Mouse (Mus musculus): ENCODE measurements around the gene Polrmt. TPM values are rescaled to one million over a fixed set of nuclear protein-coding genes. Genes with fewer than 3 reads are reported as not detected.

Polrmt gene
- polyA plus RNA-seq, 1 experiment: 74.7 TPM

- no peak for TF ChIP-seq POLR2A (IDR thresholded peaks at IDR 0.05; ENCODE audit: borderline replicate concordance, insufficient read depth, low read length)
- TF ChIP-seq CTCF (IDR thresholded peaks at IDR 0.05; ENCODE audit: borderline replicate concordance, insufficient read depth, low read depth, low read length): peak; percentile 79
- WGBS: 11% methylated on average over 4 of the region's 6 CpGs
- no peak overlapping the region; the same call in 1 of the 2 replicates for H3K27ac ChIP-seq (ENCODE audit: insufficient read depth, low read length)
- peak; percentile 76 to 85 for DNase-seq
- H3K4me1 ChIP-seq (ENCODE audit: control insufficient read depth, insufficient read depth, low read length): peaks cover 28% of the 10 kb centered on the region
- H3K27me3 ChIP-seq (ENCODE audit: control insufficient read depth, insufficient read depth, low read length): no peaks in the 10 kb centered on the region
- H3K4me3 ChIP-seq (replicated peaks; ENCODE audit: insufficient read depth, low read depth, low read length): no peak overlapping the region
Measured at GRCm38 (mm10) chr10:79712499-79713126, 33.8 kb downstream of the Polrmt start.

GRCm38 (mm10) chr10:79712029-79712428 lies 34.4 kb downstream of the Polrmt start:
- peaks cover 34% of the 10 kb centered on the region for H3K4me1 ChIP-seq (ENCODE audit: control insufficient read depth, insufficient read depth, low read length)
- no peak for DNase-seq
- TF ChIP-seq CTCF (IDR thresholded peaks at IDR 0.05; ENCODE audit: borderline replicate concordance, insufficient read depth, low read depth, low read length): no peak; the same call in 1 of the 2 replicates
- no peak for TF ChIP-seq POLR2A (IDR thresholded peaks at IDR 0.05; ENCODE audit: borderline replicate concordance, insufficient read depth, low read length)
- WGBS: 89% methylated on average over 1 of the region's 1 CpGs
- no peaks in the 10 kb centered on the region for H3K27me3 ChIP-seq (ENCODE audit: control insufficient read depth, insufficient read depth, low read length)
- H3K4me3 ChIP-seq (replicated peaks; ENCODE audit: insufficient read depth, low read depth, low read length): no peak overlapping the region
- no peak overlapping the region for H3K27ac ChIP-seq (ENCODE audit: insufficient read depth, low read length)

- Histone ChIP-seq H3K4me3 (replicated peaks; ENCODE audit: insufficient read depth, low read depth, low read length) (no peak overlapping the region), H3K27me3 (ENCODE audit: control insufficient read depth, insufficient read depth, low read length) (no peaks in the 10 kb centered on the region), H3K27ac (ENCODE audit: insufficient read depth, low read length) (peak overlapping the region; percentile 3; the same call in 1 of the 2 replicates), H3K4me1 (ENCODE audit: control insufficient read depth, insufficient read depth, low read length) (peaks cover 39% of the 10 kb centered on the region)
- WGBS: 60% methylated on average over 7 of the region's 7 CpGs
- DNase-seq: no peak
- TF ChIP-seq POLR2A (IDR thresholded peaks at IDR 0.05; ENCODE audit: borderline replicate concordance, insufficient read depth, low read length) (no peak), CTCF (IDR thresholded peaks at IDR 0.05; ENCODE audit: borderline replicate concordance, insufficient read depth, low read depth, low read length) (no peak)
Measured at GRCm38 (mm10) chr10:79709307-79709706, 37.1 kb downstream of the Polrmt start.

- Histone ChIP-seq H3K4me3 (replicated peaks; ENCODE audit: insufficient read depth, low read depth, low read length) (peak overlapping the region; percentile 16), H3K4me1 (ENCODE audit: control insufficient read depth, insufficient read depth, low read length) (peaks cover 39% of the 10 kb centered on the region), H3K27ac (ENCODE audit: insufficient read depth, low read length) (peak overlapping the region; percentile 3; the same call in 1 of the 2 replicates), H3K27me3 (ENCODE audit: control insufficient read depth, insufficient read depth, low read length) (no peaks in the 10 kb centered on the region)
- WGBS: 35% methylated on average over 21 of the region's 21 CpGs
- TF ChIP-seq POLR2A (IDR thresholded peaks at IDR 0.05; ENCODE audit: borderline replicate concordance, insufficient read depth, low read length) (no peak), CTCF (IDR thresholded peaks at IDR 0.05; ENCODE audit: borderline replicate concordance, insufficient read depth, low read depth, low read length) (no peak)
- no peak for DNase-seq
Measured at GRCm38 (mm10) chr10:79708668-79709067, 37.7 kb downstream of the Polrmt start.

DNA sequence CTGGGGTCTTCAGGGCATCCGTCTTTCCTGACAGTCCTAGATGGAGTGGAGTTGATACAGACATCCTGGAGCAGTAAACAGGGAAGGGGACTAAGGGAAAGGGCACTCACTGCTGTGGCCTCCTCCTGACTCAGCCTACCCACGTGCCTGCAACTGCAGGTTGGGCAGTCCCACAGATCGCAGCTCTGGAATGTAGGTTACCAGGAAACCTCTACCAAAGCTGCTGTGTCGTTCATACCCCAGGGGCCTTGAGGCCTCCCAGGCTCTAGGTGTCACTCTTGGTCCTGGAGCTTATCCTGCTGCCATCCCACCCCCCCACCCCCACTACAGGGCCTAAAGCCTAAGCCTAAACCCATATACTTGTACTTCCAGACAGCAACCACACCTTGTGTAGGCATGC lies 38.6 kb downstream of the Polrmt start:
- no peaks in the 10 kb centered on the region for H3K27me3 ChIP-seq (ENCODE audit: control insufficient read depth, insufficient read depth, low read length)
- WGBS: 33% methylated on average over 4 of the region's 4 CpGs
- peak overlapping the region; percentile 96 for H3K27ac ChIP-seq (ENCODE audit: insufficient read depth, low read length)
- TF ChIP-seq POLR2A (IDR thresholded peaks at IDR 0.05; ENCODE audit: borderline replicate concordance, insufficient read depth, low read length) (no peak), CTCF (IDR thresholded peaks at IDR 0.05; ENCODE audit: borderline replicate concordance, insufficient read depth, low read depth, low read length) (no peak)
- H3K4me1 ChIP-seq (ENCODE audit: control insufficient read depth, insufficient read depth, low read length): peaks cover 38% of the 10 kb centered on the region
- no peak for DNase-seq
- H3K4me3 ChIP-seq (replicated peaks; ENCODE audit: insufficient read depth, low read depth, low read length): peak overlapping the region; percentile 90

GRCm38 (mm10) chr10:79707162-79707561 lies 39.2 kb downstream of the Polrmt start:
- WGBS: 14% methylated on average over 1 of the region's 1 CpGs
- DNase-seq: peak; percentile 74 to 82
- H3K27ac ChIP-seq (ENCODE audit: insufficient read depth, low read length): peak overlapping the region; percentile 96
- H3K27me3 ChIP-seq (ENCODE audit: control insufficient read depth, insufficient read depth, low read length): no peaks in the 10 kb centered on the region
- peak overlapping the region; percentile 90 for H3K4me3 ChIP-seq (replicated peaks; ENCODE audit: insufficient read depth, low read depth, low read length)
- peaks cover 36% of the 10 kb centered on the region for H3K4me1 ChIP-seq (ENCODE audit: control insufficient read depth, insufficient read depth, low read length)
- TF ChIP-seq POLR2A (IDR thresholded peaks at IDR 0.05; ENCODE audit: borderline replicate concordance, insufficient read depth, low read length): no peak
- TF ChIP-seq CTCF (IDR thresholded peaks at IDR 0.05; ENCODE audit: borderline replicate concordance, insufficient read depth, low read depth, low read length): no peak

DNA sequence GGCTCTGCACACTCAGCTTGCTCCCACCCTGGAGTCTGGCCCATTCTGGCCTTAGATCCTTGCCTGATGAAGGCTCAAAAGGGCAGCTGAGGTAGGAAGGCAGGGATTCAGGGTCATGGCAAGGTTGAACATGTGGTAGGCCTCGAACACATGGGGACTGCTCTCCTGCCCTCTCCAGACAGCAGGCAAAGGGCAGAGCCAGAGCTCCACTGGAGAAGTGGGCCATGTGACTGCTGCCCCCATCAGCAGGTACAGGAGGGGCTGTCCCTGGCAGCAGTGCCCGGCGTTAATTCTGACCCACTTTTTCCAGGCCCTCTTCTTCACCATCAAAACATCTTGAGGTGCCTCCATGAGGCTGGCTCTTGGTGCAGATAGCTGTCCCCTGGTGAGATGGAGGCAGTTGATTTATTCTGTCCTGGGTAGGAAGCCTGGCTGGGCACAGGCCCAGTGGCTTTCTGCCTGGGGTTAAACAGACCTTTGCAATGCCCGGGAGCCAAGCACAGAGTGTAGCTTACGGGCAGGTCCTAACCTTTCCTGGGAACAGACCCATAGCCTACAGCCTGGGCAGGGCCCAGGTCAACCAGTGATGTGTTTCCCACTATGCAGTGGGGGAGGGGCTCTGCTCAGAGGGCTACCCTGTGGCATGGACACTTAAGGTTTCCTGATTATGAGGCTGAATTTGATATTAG lies 39.8 kb downstream of the Polrmt start:
- TF ChIP-seq CTCF (IDR thresholded peaks at IDR 0.05; ENCODE audit: borderline replicate concordance, insufficient read depth, low read depth, low read length) (no peak), POLR2A (IDR thresholded peaks at IDR 0.05; ENCODE audit: borderline replicate concordance, insufficient read depth, low read length) (no peak)
- peak overlapping the region; percentile 90 for H3K4me3 ChIP-seq (replicated peaks; ENCODE audit: insufficient read depth, low read depth, low read length)
- DNase-seq: peak; percentile 68 to 71
- H3K4me1 ChIP-seq (ENCODE audit: control insufficient read depth, insufficient read depth, low read length): peaks cover 36% of the 10 kb centered on the region
- WGBS: 3% methylated on average over 5 of the region's 5 CpGs
- H3K27ac ChIP-seq (ENCODE audit: insufficient read depth, low read length): peak overlapping the region; percentile 96
- no peaks in the 10 kb centered on the region for H3K27me3 ChIP-seq (ENCODE audit: control insufficient read depth, insufficient read depth, low read length)

DNA sequence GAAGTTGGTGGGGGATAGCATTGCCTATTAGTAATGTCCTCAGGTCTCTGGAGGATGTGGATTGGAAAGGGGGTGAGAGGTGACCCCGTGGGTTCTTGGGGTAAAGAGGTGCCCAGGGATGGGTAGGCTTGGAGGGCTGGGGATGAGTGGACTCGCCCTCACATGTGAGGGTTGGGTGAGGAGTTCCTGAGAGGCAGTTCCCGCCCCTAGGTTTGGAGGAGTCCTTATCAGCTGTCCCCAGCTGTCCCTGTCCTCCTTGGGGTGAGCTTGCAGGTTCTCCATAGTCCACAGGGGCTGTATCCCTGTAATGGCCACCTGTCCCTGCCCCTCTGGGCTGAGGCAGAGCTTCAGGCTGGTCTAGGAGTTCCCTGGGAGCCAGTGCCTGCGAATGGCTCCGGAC lies 40.4 kb downstream of the Polrmt start:
- peak overlapping the region; percentile 90 for H3K4me3 ChIP-seq (replicated peaks; ENCODE audit: insufficient read depth, low read depth, low read length)
- H3K27ac ChIP-seq (ENCODE audit: insufficient read depth, low read length): peak overlapping the region; percentile 96
- no peaks in the 10 kb centered on the region for H3K27me3 ChIP-seq (ENCODE audit: control insufficient read depth, insufficient read depth, low read length)
- no peak for DNase-seq
- TF ChIP-seq CTCF (IDR thresholded peaks at IDR 0.05; ENCODE audit: borderline replicate concordance, insufficient read depth, low read depth, low read length) (no peak), POLR2A (IDR thresholded peaks at IDR 0.05; ENCODE audit: borderline replicate concordance, insufficient read depth, low read length) (no peak)
- H3K4me1 ChIP-seq (ENCODE audit: control insufficient read depth, insufficient read depth, low read length): peaks cover 36% of the 10 kb centered on the region
- 33% methylated on average over 5 of the region's 5 CpGs for WGBS
